Mouse (Mus musculus) urinary bladder, postnatal 25 days (tissue): Measurements from ENCODE around the gene Kpna1.
"Not testable (repeated sequence)": the region's sequence is repeated elsewhere in the genome, so short reads cannot be mapped to it uniquely, and the experiment has no call there.

Experiments
- DNase-seq: peaks from one replicate; pipeline ENCODE4 v3.0.0; 2022; ENCODE audit warnings: low spot score

Kpna1 gene

GRCm38 (mm10) chr16:35992391-35992790 lies 13.8 kb downstream of the Kpna1 start:
- no peak for DNase-seq

GRCm38 (mm10) chr16:35993316-35993715 lies 14.8 kb downstream of the Kpna1 start:
- DNase-seq = no peak

- DNase-seq = not testable (repeated sequence)
Measured at GRCm38 (mm10) chr16:35998852-35999251, 20.3 kb downstream of the Kpna1 start.

- DNase-seq = no peak
Measured at GRCm38 (mm10) chr16:36008396-36008795, 29.8 kb downstream of the Kpna1 start.

GRCm38 (mm10) chr16:36016335-36016734 lies 37.8 kb downstream of the Kpna1 start:
- DNase-seq = no peak

GRCm38 (mm10) chr16:36028120-36028519 lies 49.6 kb downstream of the Kpna1 start:
- not testable (repeated sequence) for DNase-seq

GRCm38 (mm10) chr16:36040640-36041624 lies 62.4 kb downstream of the Kpna1 start, which contains the start of gene Wdr5b:
TSS of gene Wdr5b (plus strand) at chr16:36041190.
- peak; percentile 76 for DNase-seq

- no peak for DNase-seq
Measured at GRCm38 (mm10) chr16:36041625-36042020, 63.1 kb downstream of the Kpna1 start.

GRCm38 (mm10) chr16:36043073-36043472 lies 64.5 kb downstream of the Kpna1 start:
- DNase-seq = no peak

- DNase-seq = no peak
Measured at GRCm38 (mm10) chr16:36043964-36044363, 65.4 kb downstream of the Kpna1 start.

GRCm38 (mm10) chr16:36047538-36047937 lies 69.0 kb downstream of the Kpna1 start:
- no peak for DNase-seq

GRCm38 (mm10) chr16:36051491-36051890 lies 72.9 kb downstream of the Kpna1 start:
- no peak for DNase-seq

- no peak for DNase-seq
Measured at GRCm38 (mm10) chr16:36053524-36054275, 75.2 kb downstream of the Kpna1 start.

GRCm38 (mm10) chr16:36054920-36055319 lies 76.4 kb downstream of the Kpna1 start:
- no peak for DNase-seq

GRCm38 (mm10) chr16:36056416-36056815 lies 77.9 kb downstream of the Kpna1 start:
- no peak for DNase-seq

GRCm38 (mm10) chr16:36057933-36058475 lies 79.5 kb downstream of the Kpna1 start:
- DNase-seq = no peak

GRCm38 (mm10) chr16:36062534-36062933 lies 84.0 kb downstream of the Kpna1 start:
- not testable (repeated sequence) for DNase-seq

GRCm38 (mm10) chr16:36063315-36063714 lies 84.8 kb downstream of the Kpna1 start:
- no peak for DNase-seq

- DNase-seq = no peak
Measured at GRCm38 (mm10) chr16:36064904-36065303, 86.4 kb downstream of the Kpna1 start.

- no peak for DNase-seq
Measured at GRCm38 (mm10) chr16:36067694-36068093, 89.1 kb downstream of the Kpna1 start.

GRCm38 (mm10) chr16:36068356-36068755 lies 89.8 kb downstream of the Kpna1 start:
- DNase-seq = no peak

GRCm38 (mm10) chr16:36069819-36070575 lies 91.4 kb downstream of the Kpna1 start:
- DNase-seq = no peak
